Mouse (Mus musculus) right cerebral cortex, adult 18-20 months (tissue): ENCODE measurements around the gene Opcml.

Experiments
- DNase-seq: peaks from one replicate; pipeline ENCODE4 v3.0.0; 2022; ENCODE audit warnings: mixed read lengths

Opcml gene

DNA sequence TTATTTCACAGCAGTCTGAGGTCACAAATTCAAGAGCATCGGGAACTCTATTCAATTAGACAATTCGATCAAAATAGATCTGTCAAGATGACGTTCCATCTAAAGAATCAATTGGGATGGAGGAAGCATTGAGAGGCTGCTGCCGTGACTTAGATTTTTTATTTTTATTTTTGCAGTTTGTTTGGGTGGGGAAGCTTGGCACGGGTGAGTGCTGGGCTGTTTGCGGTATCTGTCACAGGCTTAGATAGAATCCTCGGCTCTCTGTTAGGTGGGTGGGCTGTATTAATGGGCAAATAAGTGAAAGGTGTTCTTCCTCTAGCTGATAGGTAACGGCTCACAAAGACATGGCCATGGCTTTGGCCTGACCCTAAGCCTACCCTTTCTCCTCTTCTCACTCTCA lies 654.4 kb downstream of the Opcml start:
- DNase-seq: no peak

DNA sequence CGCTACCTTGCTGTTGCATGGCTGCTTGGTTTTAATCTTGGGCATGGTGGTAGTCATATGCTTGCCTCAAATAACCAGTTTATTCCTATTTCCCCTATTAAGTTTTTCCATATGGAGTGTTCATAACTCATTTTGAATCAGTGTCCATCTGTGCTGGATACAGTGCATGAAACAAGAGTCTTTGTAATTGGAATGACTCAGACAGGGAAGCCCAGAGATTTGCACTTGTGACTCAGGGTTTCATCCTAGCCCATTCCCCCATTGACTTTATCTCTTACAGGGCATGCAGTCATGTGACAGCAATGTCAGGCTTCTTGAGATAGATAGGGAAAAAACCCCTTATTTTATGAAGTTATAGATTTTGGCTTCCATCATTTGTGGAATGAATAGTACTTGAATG lies 655.3 kb downstream of the Opcml start:
- no peak for DNase-seq

DNA sequence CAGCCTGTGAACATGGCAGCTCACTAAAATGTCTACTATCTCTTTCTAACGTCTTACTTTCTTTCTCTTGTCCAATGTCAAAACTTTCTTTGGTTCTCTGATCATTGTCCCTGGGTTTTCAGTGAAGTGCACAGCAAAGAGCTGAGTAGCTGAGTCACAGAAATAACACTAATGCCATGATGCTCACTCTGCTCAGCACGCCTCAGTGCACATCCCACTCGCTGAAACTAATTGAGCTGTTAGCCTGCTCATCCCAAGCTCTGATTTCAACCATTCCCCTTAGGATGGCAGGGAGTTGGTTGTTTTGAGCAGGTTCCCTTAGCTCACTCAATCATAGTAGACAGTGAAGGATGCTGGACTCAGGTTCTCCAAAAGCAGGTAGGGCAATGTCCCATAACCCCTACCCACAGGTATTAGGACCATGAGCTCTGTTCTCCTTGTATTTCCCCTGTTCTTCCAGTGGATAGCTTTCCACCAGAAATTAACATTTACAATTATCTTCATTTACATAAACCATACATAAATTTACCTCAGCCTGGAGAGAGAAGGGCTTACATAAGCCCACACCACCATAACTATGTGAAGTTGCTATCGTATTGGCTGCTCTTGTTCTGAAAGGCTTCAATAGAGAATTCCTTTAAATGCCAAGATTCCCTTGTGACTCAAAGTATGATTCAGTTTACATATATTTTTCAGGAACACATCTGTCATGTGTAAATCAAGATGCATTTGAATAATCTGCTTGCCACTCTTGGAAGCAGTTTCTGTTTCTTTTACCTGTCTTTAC lies 655.9 kb downstream of the Opcml start:
- peak; percentile 42 for DNase-seq

DNA sequence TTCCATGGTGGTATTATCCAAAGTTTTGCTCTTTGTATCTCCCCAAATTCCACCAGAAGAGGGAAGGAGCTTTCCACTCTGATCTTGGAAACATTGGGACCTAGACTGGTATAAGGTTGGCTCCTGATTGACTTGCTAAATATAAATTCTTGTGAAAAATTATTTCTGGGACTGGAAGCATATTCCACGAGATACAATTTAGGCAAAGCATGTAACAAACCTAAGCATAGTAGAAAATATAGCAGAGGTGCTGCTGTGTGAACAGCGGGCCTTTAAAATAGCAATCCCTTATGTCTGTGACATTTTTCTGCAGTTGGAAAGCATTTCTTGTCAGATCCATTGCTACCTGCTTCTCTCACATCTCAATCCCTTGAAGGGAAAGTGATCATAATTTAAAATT lies 661.9 kb downstream of the Opcml start:
- no peak for DNase-seq

DNA sequence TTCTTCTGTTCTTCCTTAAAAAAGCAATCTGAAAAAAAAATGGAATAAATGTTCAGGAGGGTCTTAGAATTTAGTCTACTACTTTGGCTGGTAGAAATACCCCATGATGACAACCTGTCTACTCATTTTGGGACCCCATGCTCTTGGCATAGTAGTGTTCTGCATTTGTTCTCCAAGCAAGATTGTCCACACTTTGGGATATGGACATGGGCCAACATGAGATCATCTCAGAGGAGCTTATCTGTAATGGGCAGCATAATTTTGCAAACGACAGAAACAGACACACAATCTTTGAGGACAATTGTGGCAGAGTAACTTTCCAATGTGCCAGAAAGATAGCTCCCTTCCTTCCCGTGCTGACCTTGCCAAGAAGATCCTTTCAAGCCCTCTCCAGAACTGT lies 662.5 kb downstream of the Opcml start:
- DNase-seq: no peak

DNA sequence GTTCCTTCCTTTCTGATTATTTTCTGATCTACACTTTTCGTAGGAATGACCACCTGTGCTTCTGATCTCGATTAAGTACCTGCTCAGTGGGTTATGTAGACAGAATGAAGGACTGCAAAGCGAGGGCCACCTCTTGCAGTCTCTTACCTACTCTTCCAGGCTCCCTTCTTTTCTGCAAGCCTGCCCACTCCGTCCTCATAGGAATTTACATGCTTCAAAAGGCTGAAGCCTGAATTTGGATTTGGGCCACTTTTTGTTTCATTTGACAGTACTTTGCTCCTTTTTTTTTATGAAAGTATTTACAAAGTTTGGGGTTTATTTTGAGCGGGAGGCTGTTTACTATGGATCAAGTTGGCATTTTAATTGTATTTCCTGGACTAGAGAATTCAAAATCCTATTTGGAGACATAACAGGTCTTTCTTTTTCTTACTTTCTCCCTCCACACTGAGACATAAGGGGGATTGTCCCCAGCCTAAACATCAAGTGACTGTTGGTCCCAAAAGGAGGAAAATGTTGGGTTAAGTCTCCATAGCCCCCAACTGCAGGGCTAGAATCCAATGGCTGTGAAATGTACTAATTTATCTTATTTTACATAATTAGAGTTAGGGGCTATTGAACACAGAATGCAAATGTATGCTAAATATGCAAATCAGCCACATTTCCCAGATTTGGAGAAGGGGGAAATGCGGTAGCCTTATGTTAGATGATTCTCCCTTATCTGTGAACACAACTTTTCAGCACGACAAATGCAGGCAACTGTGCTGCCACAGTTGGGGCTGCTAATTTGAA lies 667.6 kb downstream of the Opcml start:
- DNase-seq: no peak

DNA sequence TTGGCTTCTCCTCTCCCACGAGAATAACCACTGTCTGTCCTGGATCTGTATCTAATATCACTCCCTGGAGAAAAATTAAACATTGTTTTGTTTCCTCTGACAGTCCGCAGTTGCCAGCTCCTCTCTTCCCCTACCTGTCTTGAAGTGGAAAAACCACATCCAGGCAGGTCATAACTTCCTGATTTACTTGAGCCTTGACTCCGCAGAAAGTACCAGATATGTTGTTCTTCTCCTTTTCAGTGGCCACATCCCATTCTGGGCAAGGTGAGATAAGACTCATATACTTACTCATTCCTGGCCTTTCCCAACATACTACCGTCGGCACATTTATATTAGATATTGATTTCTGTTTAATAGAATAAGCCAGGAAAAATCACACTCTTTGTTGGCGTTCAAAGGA lies 673.0 kb downstream of the Opcml start:
- DNase-seq: no peak

DNA sequence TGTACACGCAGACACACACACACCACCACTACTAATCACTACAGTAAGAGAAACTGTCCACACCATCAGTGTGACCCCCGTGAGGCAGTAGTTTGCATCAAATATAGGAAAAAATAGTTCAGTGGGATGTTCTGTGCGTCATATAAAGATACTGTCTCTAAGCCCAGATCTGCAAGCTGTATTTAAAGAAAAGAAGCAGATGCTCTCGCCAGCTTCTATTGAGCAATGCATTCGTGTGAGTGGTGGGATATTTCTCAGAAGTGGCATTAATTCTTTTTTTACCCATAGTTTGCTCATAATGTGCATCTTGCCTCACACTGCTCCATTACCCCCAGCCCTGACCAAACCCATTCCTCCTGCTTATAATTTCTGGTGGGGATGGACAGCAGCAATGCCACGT lies 678.8 kb downstream of the Opcml start:
- no peak for DNase-seq

DNA sequence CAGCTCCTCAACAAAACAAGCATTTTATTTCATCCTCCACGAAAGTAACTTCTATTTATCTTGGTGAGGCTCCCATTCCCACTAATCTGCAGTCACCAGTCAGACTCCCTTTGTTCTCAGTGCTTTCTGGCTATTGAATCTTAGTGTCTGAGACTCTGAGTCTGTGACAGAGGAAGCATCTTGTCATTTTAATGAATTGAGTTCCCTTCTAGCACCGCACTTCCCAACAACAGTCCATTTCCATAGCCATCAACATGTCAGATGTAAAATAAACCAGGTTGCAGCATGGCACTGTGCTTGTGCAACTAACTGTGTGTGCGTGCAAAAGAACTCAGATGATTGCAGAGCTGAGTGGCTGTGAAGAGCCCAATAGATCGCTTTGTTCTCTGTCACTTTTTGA lies 680.9 kb downstream of the Opcml start:
- DNase-seq: no peak

DNA sequence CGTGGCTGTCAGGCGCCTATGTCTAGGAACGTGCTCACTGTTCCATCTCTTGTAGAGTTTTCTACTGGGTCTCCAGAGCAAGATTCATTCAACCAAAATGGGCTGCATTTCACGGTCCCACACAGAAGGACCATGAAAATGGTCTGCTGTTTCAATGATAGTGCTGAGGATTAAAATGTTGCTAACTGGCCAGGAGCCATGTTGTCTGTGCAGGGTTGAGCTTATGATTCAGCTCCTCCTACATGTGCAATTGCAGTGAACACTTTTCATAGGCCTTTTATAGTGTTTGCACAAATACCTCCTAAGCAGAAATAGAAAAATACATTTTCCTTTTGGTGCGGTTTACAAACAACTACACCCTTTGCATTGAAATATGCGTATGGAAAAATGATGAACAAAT lies 684.0 kb downstream of the Opcml start:
- DNase-seq: peak; percentile 34

DNA sequence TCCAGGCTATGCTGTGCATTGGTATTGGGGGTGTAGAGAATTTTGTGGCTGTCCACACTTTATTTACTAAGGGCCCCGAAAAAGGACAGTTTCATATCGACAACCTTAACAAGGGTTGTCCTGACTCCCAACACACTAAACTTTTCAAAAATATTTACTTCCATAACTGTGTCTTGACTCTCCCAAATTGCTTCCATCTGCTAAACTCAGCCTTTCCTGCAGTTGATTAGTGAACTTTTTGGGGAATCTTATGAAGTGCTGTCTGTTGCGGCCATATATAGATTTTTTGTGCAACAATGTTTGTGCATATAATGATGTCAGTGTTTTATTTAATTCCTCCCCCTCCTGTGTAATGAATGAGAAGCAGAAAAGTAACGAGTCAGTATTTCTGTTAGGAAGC lies 690.7 kb downstream of the Opcml start:
- DNase-seq: no peak

DNA sequence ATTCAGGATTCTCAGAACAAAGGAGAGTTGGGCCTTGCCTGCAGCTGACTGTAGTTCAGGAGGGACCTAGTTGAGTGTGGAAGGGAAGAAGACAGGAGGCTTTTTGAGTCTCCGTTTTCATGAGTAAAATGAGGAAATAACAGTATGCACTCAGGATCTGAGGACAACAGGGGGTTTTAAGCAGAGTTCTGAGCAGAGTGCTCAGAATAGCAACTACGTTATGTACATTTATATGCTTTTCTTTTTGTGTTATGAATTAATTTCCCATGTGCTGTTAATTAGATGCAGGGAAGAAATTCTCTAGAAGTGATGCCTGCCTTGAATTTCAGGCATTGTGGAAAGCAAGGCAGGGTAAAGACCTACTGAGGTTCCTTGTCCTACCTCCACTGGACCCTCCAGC lies 697.9 kb downstream of the Opcml start:
- DNase-seq: no peak

DNA sequence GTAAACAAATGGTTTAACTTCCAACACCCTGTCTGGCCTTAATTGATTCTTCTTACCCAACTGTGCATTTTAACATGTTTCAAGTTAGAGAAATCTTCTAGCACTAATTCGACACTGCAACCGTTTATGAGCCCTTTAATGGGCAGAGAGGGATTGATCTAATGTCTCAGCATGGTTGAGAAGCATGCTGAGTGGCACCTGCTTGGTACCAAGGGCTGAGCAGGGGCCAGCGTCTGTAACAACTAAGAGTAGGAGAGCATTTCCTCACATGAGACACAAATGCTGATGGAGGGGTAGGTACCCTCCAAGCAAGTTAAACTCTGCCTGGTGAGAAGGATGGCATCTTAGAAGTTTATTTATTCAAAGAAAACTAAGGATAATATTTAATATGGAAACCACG lies 699.3 kb downstream of the Opcml start:
- DNase-seq: no peak

DNA sequence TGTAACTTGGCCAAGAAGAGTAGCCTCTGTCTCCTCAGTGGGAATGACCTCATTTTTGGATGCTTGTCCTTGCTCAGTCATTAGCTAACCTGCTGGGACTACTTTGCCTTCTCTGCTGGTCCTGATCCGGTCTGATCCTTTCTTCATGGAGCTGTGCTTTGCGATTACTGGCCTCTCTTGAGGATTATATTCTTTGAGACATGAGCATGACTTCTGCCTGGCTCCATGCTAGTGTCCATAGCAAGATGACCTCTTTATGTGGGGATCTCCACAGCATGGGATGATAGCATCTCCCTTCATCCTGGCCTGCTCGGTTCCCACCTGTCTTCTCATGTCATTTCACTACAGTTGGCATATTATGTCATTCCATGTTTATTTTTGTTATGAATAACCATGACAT lies 699.8 kb downstream of the Opcml start:
- no peak for DNase-seq

DNA sequence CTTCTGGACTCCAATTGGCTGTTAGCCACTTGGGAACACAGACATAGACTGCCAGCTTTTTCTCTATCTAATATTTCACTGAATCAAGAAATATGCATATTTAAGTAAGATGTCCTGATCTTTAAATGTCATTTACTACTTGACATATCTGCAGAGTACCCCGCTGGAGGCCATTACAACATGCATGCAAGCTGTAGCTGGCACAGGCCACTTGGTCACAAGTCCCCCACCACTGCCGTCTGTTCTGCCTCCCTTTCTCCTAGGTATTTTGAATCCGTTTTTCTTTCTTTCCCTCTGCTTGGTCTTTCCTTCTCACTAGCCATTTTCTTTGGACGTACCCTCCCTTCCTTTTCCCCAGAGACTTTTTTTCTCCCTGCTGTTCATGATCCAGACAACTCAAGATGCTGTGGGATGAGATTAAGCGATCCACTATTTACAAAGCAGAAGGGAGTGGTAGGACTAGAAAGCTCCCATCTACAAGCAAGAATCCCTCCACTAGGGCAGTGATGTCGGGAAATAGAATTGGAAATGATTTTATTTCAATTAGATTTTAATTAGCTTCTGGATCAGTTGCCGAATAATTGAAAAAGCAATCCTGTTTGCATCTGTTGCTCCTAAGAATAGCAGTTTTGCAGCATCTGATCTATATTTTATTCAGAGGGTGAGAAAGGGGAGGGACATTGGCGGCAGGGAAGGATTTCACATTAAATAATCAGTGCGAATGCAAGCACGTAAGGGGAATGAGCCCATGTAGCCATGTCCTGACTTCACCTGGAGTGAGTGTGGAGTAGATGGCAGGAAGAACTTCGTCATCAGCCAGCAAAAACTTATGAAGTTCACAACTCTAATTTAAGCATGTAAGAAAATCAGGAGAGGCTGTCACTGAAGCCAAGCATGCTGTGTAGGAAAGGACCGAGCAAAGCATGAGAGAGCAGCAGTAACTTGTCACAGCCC lies 709.5 kb downstream of the Opcml start:
- peak; percentile 49 for DNase-seq

DNA sequence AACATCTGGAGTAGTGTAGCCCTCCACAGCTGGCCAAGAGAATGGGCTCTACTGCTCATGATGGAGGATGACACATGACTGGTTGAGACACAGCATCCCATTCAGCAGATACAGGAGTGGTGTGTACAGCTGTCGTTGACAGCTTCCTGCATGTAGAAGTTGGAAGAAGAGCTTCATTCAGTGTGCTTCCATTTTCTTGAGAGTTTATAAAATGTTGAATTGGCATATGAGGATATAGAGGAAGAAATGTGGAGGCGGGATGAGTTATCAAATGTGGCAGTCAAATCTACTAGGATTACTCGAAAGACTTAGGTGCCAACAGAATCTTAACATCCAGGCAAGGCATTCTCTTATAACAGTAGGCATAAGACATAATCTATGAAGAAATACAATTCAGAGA lies 723.3 kb downstream of the Opcml start:
- DNase-seq: no peak

DNA sequence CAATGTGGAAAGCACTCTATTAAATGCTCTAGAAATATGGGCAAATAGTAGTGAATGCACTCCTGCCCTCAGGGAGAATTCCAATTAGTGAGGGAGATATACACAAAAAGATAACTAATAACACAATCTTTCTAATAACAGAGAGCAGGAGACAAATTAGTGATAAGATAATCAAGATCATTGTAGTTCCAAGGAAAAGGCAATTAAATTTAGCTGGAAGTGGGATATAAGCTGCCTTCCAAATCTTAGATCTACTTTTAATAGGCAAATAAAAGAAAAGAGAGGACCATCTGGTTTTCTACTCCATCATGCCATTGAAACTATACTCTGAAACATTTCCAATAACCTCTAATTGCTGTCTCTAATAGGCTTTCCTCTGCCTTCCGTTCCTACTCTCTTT lies 742.6 kb downstream of the Opcml start:
- no peak for DNase-seq

DNA sequence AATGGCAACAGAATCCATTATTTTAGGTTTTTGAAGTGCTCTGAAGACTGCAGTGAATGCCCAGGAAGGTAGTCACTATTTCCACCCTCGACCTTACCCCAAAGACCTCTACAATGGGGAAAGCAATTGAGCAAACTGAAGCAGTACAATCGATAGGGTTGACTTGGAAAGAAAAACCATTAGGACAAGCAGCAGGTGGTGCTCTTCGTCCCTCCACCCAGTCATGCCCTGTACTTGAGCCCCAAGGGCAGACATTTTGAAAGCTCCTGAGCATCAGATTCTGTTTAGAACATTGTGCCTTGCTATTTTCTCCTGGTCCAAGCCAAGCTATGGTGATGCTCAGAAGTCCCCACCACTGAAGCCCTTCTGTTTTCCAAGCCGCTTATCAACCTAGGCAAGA lies 744.4 kb downstream of the Opcml start:
- no peak for DNase-seq

DNA sequence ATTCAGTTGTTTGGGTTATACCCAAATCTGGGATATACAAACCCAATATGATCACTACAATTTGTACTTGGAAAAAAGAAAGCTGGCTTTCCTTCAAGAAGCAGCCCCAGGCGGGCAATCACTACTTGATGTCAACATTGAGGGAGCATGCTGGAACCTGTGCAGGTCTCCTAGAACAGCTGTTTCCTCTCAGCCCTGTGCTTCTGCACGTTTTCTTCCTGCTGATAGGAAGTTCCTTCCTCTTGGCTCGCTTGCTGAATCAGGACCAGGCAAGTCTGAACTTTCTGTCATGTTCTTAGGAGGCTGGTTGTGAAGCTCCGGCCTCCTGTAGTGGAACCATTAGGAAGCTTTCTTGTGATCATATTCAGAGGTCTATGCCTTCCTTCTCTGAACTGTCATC lies 746.1 kb downstream of the Opcml start:
- no peak for DNase-seq

DNA sequence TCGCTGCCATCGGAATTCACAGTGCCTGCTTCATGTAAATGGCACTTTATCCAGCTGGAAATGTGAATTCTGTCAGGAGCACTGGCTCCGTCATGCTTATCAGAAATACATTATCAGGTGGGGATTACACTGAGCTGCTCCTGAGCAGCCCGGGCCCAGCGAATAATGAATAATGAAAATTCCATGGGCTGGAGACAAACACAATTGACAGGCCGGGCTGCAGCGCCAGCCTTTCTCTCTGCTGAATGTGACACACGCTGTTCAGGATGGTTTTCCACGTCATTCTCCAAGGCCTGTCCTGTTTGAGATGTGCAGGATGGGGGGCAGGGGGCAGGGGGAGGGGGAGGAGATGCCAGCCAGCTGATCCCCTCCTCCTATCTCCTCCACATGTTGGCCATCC lies 757.6 kb downstream of the Opcml start:
- no peak for DNase-seq

DNA sequence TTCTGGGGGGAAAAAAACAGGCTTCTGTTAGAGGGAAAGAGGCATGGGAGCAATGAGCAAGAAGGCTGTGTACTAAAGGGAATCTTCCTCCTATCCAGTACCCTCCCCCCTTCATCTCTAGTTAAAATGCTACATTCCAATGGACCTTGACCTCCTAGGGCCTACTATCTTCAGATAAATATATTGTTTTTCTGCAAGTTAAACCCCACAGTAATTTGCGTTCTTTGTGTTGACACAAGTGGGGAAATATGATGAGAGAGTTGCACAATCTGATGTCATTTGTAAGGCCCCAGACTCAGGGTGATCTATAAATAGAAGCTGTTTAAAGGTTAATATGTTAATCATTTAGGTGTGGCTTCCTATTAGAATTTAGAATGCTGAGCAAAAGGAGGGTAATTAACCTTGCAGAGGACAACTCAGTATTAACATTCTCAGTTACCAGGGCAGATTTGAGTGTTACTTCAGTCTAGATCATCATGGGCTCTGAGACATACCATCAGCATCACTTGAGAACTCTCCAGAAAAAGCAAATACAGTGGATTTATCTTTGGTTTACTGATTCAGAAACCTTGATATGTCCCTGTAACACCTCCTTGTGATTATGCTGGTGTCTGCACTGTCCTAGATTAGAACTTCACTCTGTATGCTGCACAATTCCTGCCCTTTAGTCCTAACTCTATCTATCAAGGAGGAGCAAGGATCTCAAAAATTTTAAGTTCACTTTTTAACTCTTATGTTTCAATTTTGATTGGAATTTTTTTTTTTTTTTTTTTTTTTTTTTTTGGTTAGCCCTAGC lies 762.0 kb downstream of the Opcml start:
- DNase-seq: no peak

DNA sequence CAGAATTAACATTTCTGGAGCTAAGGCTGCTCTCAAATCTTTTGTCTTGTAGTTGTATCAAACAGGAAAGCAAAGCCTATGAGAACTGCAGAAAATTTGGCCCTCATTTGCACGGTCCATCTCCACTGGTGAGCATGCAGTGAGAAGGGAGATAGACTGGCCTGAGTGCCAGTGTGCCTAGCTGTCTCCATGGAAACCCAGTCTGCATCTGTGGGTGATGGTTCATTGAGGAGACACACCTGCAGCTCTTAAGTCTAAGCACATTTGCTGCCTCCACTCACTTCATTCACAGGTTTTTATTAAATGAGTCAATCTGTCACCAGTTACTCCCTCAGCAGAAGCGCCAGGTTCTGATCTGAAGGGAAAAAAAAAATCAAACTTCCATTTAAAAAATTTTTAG lies 768.1 kb downstream of the Opcml start:
- DNase-seq: peak; percentile 12

DNA sequence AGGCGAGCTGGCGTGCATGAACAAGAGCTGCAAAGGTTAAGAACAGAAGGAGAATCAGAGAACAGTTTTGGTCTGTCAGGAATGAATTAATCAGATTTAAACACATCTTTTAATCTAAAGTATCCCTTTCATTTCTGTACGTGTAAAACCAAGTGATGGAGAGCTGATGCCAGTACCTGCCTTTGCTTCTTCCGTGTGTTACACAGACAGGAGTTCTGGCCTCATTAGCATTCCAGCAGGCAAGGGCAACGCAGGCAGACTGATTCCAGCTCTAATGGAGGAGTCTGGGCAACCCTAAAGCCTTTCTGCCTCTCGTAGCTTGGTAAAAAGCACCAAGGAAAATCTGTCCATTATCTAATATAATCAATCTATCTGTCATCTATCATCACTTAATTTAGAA lies 771.2 kb downstream of the Opcml start:
- no peak for DNase-seq
